Mouse (Mus musculus) mouse embryonic stem cell (cell line): ENCODE results near the gene Pex11g.

Source experiments
- in situ Hi-C, 2 experiments: fragments of 300-500 bp; cut with MboI; formaldehyde crosslinking; loops; 1 replicate in 1 of 2; 3 replicates in 1 of 2; pipeline ENCODE4 v1.14.3; 2019 to 2020; ENCODE audit warnings: low sequenced_read_pairs in 2 of 2, low pct_unique_long_range_greater_than_20kb in 1 of 2, mixed read lengths in 1 of 2; ENCODE audit not compliant: unreplicated experiment in 1 of 2

Gene Pex11g

GRCm38 (mm10) chr8:3421507-3421906, 46.0 kb downstream of the Pex11g start:
- in situ Hi-C loops, result no loop called here

GRCm38 (mm10) chr8:3420105-3420706, 47.3 kb downstream of the Pex11g start:
- in situ Hi-C loops, result no loop called here

DNA sequence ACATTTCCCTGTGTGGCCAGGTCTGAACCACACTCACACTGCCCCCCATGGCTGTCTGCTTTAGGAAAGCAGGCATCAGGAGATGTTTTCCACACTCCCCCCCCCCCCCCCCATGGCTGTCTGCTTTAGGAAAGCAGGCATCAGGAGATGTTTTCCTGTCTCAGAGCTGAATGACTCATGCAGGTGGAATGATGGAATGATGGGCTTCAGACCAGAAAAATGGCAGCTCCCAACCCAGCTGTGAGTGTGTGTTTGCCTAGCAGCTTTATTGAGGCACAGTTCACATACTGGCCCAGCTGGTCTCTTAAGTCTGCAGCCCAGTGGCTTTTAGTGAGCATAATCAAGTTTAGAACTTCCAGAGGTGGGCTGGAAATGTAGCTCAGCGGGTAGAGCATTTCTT, 49.4 kb downstream of the Pex11g start:
- in situ Hi-C loops, result no loop called here

GRCm38 (mm10) chr8:3417455-3417854, 50.0 kb downstream of the Pex11g start:
- in situ Hi-C loops, result no loop called here

DNA sequence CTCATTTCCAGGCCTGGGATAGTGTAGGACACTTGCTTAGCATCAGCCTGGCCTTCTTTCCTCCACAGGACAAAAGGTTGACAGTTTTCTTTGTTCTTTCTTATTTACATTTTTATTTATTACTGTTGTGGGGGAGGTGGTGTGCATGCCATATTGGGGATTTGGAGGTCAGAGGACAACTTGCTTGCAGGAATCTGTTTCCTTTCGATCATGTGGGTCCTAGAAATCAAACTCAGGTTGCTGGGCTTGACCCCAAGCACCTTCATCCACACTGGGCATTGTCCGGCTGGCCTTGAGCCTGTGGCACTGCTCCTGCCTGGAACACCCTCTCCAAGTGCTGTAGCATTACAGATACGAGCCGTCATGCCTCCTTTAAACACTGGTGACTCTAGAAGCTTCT, 50.6 kb downstream of the Pex11g start:
- in situ Hi-C loops, result no loop called here

DNA sequence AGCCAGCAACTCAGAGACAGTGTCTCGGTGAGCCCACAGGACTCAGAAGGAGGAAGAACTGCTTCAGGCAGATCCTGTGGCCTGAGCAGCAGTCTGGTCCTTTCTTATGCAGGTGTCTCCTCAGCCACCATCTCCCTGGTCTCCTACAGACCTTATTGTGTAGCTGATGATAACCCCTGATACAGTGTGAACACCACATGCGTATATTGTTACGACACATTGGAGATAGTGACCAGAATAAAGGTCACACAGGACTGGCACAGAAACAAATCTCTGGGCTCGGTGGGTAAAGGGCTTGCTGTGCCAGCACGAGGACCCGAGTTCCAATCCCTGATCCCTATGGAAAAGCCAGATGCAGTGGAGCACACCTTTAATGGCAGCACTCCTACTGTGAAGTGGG, 51.8 kb downstream of the Pex11g start:
- in situ Hi-C loops, result no loop called here

- in situ Hi-C loops, result no loop called here
Observed at GRCm38 (mm10) chr8:3415259-3415658, 52.2 kb downstream of the Pex11g start.

- in situ Hi-C loops, result no loop called here
Observed at GRCm38 (mm10) chr8:3414639-3415190, 52.8 kb downstream of the Pex11g start.

GRCm38 (mm10) chr8:3412816-3413215, 54.7 kb downstream of the Pex11g start:
- in situ Hi-C loops, result no loop called here

DNA sequence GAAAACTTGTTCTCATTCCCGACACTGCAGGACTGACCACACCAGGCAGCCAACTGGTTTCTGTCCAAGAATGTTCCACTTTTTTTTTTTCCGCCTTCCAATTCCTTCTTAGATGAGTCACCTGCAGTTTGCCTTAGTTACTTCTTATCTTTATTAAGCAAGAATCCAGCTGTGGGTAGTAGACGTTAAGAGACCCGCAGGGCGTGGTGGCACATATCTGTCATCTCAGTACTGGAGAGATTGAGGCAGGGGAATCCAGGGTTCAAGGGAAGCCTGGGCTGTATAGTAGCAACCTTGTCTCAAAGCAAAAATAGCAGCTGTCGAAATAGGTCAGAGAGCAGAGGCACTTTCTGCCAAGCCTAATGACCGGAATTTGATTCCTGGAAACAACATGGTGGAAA, 55.6 kb downstream of the Pex11g start:
- in situ Hi-C loops, result no loop called here

- in situ Hi-C loops, result no loop called here
Observed at GRCm38 (mm10) chr8:3411085-3411484, 56.4 kb downstream of the Pex11g start.

GRCm38 (mm10) chr8:3407417-3407816, 60.1 kb downstream of the Pex11g start:
- in situ Hi-C loops, result no loop called here
